Comparison of ENCODE assay signal across 8 mouse cellular contexts in the genomic region with DNA sequence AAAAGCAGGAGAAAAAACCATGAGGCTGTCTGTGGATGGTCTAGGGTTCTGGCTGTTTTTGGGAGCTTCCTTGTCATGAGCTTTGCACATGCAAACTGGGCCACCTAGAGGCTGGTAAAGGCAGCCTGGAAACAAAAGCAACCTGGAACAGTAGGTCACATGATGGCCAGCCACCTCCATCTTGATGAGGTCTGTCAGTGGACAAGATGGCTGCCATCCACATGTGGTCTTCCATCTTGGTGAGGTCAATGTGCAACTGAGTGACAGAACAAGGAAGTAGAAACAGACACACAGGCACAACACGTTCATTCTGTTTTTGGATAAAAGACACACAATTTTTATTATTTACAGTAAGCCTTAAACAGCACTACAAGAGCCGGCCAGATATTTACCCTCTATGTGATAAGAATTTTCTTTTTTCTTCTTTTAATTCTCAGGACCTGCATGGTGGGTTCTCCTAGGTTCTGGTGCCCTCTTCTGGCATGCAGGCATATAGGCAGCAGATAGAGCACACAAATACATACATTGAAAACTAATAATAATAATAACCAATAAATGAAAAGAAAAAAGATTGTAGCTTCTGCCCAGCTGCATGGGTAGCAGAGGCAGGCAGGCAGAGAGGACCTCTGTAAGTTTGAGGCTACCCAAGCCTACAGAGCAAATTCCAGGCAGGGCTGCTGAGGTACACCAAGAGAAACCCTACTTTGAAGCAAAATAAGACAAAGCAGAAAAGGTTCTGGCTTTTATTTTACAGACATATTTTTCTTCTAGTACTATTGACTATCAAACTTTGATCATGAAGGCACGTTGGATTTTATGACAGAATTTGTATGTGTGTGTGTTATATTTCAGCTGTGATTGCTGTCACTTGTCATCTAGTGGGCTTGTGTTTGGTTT. TPM values are rescaled to one million over a fixed set of nuclear protein-coding genes. Genes with fewer than 3 reads are reported as not detected.
DNase-seq lines count a peak whose midpoint lies in the region; ATAC-seq and TF ChIP-seq lines count a peak whose summit lies in the region.

No protein-coding gene starts in this region.

- no peak overlapping the region for H3K27ac ChIP-seq in forebrain, embryonic 10.5 days
- no peak overlapping the region for H3K27ac ChIP-seq in forebrain, embryonic 15.5 days (replicated peaks)
- H3K27ac ChIP-seq in gastrocnemius, adult 2 months, result no peak overlapping the region
- no peak overlapping the region for H3K27ac ChIP-seq in intestine, embryonic 15.5 days
- no peak overlapping the region for H3K27ac ChIP-seq in midbrain, embryonic 11.5 days (ENCODE audit: low read depth, low read length)
- no peak overlapping the region for H3K27ac ChIP-seq in small intestine, adult 2 months (ENCODE audit: insufficient read depth, low read depth, low read length)

- intact Hi-C loops in gastrocnemius, adult 2 months (cut with DNase I), result no loop called here
- intact Hi-C loops in left cerebral cortex, postnatal 25 days (cut with DNase I), result loop anchor here (1.0 kb wide), 1 partner anchor 66 kb away; no protein-coding TSS in a partner anchor

- no peak overlapping the region for H3K9ac ChIP-seq in forebrain, embryonic 15.5 days (replicated peaks)
- H3K9ac ChIP-seq in intestine, embryonic 15.5 days, result no peak overlapping the region
- H3K9ac ChIP-seq in midbrain, embryonic 11.5 days (ENCODE audit: low read length), result no peak overlapping the region

- TF ChIP-seq CTCF in gastrocnemius, adult 2 months (IDR thresholded peaks at IDR 0.05), result peak; percentile 31
- TF ChIP-seq CTCF in small intestine, adult 2 months (IDR thresholded peaks at IDR 0.05; ENCODE audit: extremely low read depth, insufficient read length, insufficient replicate concordance, low read depth, low read length), result peak; percentile 65; the same call in 1 of the 2 replicates

- ATAC-seq in forebrain, embryonic 15.5 days (replicated peaks), result no peak
- peak; percentile 62 for ATAC-seq in intestine, embryonic 15.5 days
- ATAC-seq in midbrain, embryonic 11.5 days (ENCODE audit: low FRiP score), result peak; percentile 54

- H3K9me3 ChIP-seq in forebrain, embryonic 10.5 days, result no peaks in the 10 kb centered on the region
- H3K9me3 ChIP-seq in forebrain, embryonic 15.5 days, result no peaks in the 10 kb centered on the region
- no peaks in the 10 kb centered on the region for H3K9me3 ChIP-seq in intestine, embryonic 15.5 days
- no peaks in the 10 kb centered on the region for H3K9me3 ChIP-seq in midbrain, embryonic 11.5 days (ENCODE audit: control insufficient read depth, low read length)

- H3K4me2 ChIP-seq in forebrain, embryonic 15.5 days (replicated peaks), result no peak overlapping the region
- no peak overlapping the region for H3K4me2 ChIP-seq in intestine, embryonic 15.5 days (replicated peaks)
- no peak overlapping the region for H3K4me2 ChIP-seq in midbrain, embryonic 11.5 days

- no peaks in the 10 kb centered on the region for H3K27me3 ChIP-seq in forebrain, embryonic 10.5 days (ENCODE audit: poor library complexity, severe bottlenecking)
- H3K27me3 ChIP-seq in forebrain, embryonic 15.5 days, result no peaks in the 10 kb centered on the region
- H3K27me3 ChIP-seq in intestine, embryonic 15.5 days (replicated peaks), result no peaks in the 10 kb centered on the region
- no peaks in the 10 kb centered on the region for H3K27me3 ChIP-seq in midbrain, embryonic 11.5 days (ENCODE audit: control insufficient read depth, insufficient read depth, low read length)
- H3K27me3 ChIP-seq in small intestine, adult 2 months (ENCODE audit: control insufficient read depth, insufficient read depth, low read length), result no peaks in the 10 kb centered on the region

- no peaks in the 10 kb centered on the region for H3K4me1 ChIP-seq in forebrain, embryonic 10.5 days
- H3K4me1 ChIP-seq in forebrain, embryonic 15.5 days, result no peaks in the 10 kb centered on the region
- H3K4me1 ChIP-seq in intestine, embryonic 15.5 days (replicated peaks), result no peaks in the 10 kb centered on the region
- H3K4me1 ChIP-seq in midbrain, embryonic 11.5 days (ENCODE audit: control insufficient read depth, insufficient read depth, low read length), result no peaks in the 10 kb centered on the region
- peaks cover 2% of the 10 kb centered on the region; the same call in 1 of the 2 replicates for H3K4me1 ChIP-seq in small intestine, adult 2 months (ENCODE audit: control insufficient read depth, insufficient read depth, insufficient read length, low read length)

- H3K36me3 ChIP-seq in forebrain, embryonic 10.5 days (replicated peaks), result no peaks in the 10 kb centered on the region
- H3K36me3 ChIP-seq in forebrain, embryonic 15.5 days, result no peaks in the 10 kb centered on the region
- H3K36me3 ChIP-seq in intestine, embryonic 15.5 days, result no peaks in the 10 kb centered on the region
- no peaks in the 10 kb centered on the region for H3K36me3 ChIP-seq in midbrain, embryonic 11.5 days (ENCODE audit: control insufficient read depth, insufficient read depth, low read length)
- H3K36me3 ChIP-seq in small intestine, adult 2 months (ENCODE audit: control insufficient read depth, insufficient read depth, low read length), result no peaks in the 10 kb centered on the region

- no peak overlapping the region for H3K4me3 ChIP-seq in forebrain, embryonic 10.5 days
- no peak overlapping the region for H3K4me3 ChIP-seq in forebrain, embryonic 15.5 days
- no peak overlapping the region for H3K4me3 ChIP-seq in gastrocnemius, adult 2 months
- H3K4me3 ChIP-seq in intestine, embryonic 15.5 days (replicated peaks), result no peak overlapping the region
- no peak overlapping the region for H3K4me3 ChIP-seq in midbrain, embryonic 11.5 days (ENCODE audit: low read depth, low read length)
- H3K4me3 ChIP-seq in small intestine, adult 2 months (ENCODE audit: low read depth, low read length), result no peak overlapping the region

- TF ChIP-seq POLR2A in small intestine, adult 2 months (IDR thresholded peaks at IDR 0.05; ENCODE audit: low read depth, low read length), result no peak

- peak; percentile 65 for DNase-seq in forebrain, embryonic 10.5 days (ENCODE audit: extremely low spot score, low spot score)
- DNase-seq in cerebellum, adult 9-10 months, result peak; percentile 33
- DNase-seq in gastrocnemius, adult 2 months, result peak; percentile 25
- DNase-seq in left cerebral cortex, postnatal 25 days (ENCODE audit: low spot score in 2 of 2), result peak; percentile 64 to 68
- DNase-seq in midbrain, embryonic 11.5 days (ENCODE audit: low spot score, missing footprints), result peak; percentile 83

- 27% methylated on average over 3 of the region's 3 CpGs for WGBS in forebrain, embryonic 10.5 days
- WGBS in forebrain, embryonic 15.5 days, result 28% methylated on average over 3 of the region's 3 CpGs
- WGBS in intestine, embryonic 15.5 days, result 16% methylated on average over 3 of the region's 3 CpGs
- WGBS in midbrain, embryonic 11.5 days, result 36% methylated on average over 3 of the region's 3 CpGs
- WGBS in small intestine, adult 2 months, result 4% methylated on average over 3 of the region's 3 CpGs

RNA-seq across cellular contexts. Expression of a gene that starts 31.3 kb away (rescaled TPM):
- polyA plus RNA-seq in forebrain, embryonic 10.5 days (2016; fragmentation: Nextera tagmentation; extraction: Ambion mirVana), result not detected in 2 replicates
- not detected in 2 replicates for polyA plus RNA-seq in forebrain, embryonic 15.5 days (2015; fragmentation: Nextera tagmentation; extraction: Ambion mirVana)
- total RNA-seq in gastrocnemius, adult 2 months (2021), result not detected
- not detected in 2 replicates for polyA plus RNA-seq in intestine, embryonic 15.5 days (2015; fragmentation: Nextera tagmentation; extraction: Ambion mirVana)
- not detected for total RNA-seq in left cerebral cortex, postnatal 25 days (2021)
- not detected in 2 replicates for polyA plus RNA-seq in midbrain, embryonic 11.5 days (2014; fragmentation: Nextera tagmentation; extraction: Ambion mirVana)
- polyA plus RNA-seq in small intestine, adult 2 months (2012; rRNA removed), result not detected in 2 replicates

RNA-seq across cellular contexts. Expression of a gene that starts 37.4 kb away (rescaled TPM):
- polyA plus RNA-seq in forebrain, embryonic 10.5 days (2016; fragmentation: Nextera tagmentation; extraction: Ambion mirVana), result 13.0 and 15.5 TPM in 2 replicates
- polyA plus RNA-seq in forebrain, embryonic 15.5 days (2015; fragmentation: Nextera tagmentation; extraction: Ambion mirVana), result 32.7 and 36.8 TPM in 2 replicates
- 1 to 10 TPM; 1.4 to 1.5 TPM for total RNA-seq in gastrocnemius, adult 2 months (2021)
- polyA plus RNA-seq in intestine, embryonic 15.5 days (2015; fragmentation: Nextera tagmentation; extraction: Ambion mirVana), result 33.9 and 40.7 TPM in 2 replicates
- 10 to 100 TPM; 31.7 to 33.9 TPM for total RNA-seq in left cerebral cortex, postnatal 25 days (2021)
- 10.9 and 11.8 TPM in 2 replicates for polyA plus RNA-seq in midbrain, embryonic 11.5 days (2014; fragmentation: Nextera tagmentation; extraction: Ambion mirVana)
- 84.2 and 140 TPM in 2 replicates for polyA plus RNA-seq in small intestine, adult 2 months (2012; rRNA removed)

Comparison
In these comparisons a context has a peak if more than half of its experiments do, and no peak if none do; other contexts are left out.
1. DNase-seq: peak in every context shown above with its lines; median percentile 83 in midbrain, embryonic 11.5 days; 66 in left cerebral cortex, postnatal 25 days; 65 in forebrain, embryonic 10.5 days; 33 in cerebellum, adult 9-10 months; 25 in gastrocnemius, adult 2 months.